Mouse (Mus musculus): Measurements from ENCODE around the gene Hivep2.
A peak's percentile ranks its signal among the peaks of the same experiment; 100 is the strongest.

Gene Hivep2

DNA sequence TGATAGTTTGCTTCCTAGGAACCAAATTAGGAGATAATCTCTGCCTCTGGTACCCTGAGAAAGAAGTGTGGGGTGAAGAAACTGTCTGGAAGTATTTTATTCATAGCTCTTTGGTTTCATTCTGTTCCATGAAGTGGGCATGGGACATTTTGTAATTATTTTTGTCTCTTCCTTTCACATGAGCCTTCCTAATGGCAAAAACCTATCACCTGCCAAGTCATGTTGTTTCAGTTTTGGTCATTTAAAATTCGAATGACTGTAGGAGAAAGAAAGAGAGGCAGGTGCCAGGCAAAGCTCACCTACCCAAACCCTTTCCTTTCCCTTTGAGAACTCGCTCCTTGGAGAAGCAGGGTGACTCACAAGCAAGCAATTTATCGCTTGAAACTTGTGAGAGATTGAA lies 53.3 kb downstream of the Hivep2 start:
- no peak for DNase-seq (ENCODE audit: extremely low spot score, low spot score)

DNA sequence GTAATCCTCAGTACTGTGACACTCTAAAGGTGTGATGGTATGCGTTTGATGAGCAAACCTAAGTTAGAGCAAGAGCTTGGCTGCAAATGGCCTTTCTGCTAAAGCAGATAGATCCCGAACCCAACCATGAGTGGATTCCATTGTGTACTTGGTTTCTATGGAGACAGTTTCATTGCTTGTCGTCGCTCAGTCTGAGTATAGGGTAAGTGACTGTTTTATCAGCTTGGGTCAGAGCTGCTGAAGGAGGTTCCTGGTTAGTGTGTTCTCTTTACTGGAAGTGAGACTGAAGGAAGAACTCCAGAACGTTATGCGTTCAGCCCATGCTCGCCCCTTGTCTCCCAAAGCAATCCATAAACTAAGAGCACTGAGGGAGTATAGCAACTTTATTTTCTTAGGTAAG lies 54.4 kb downstream of the Hivep2 start:
- DNase-seq (ENCODE audit: extremely low spot score, low spot score): no peak

GRCm38 (mm10) chr10:14024971-14025370 lies 59.1 kb downstream of the Hivep2 start:
- DNase-seq (ENCODE audit: extremely low spot score, low spot score): no peak

- DNase-seq (ENCODE audit: extremely low spot score, low spot score): no peak
These were observed 61.9 kb downstream of the Hivep2 start for GRCm38 (mm10) chr10:14027751-14028150.

- DNase-seq (ENCODE audit: extremely low spot score, low spot score): no peak
These were observed 63.1 kb downstream of the Hivep2 start for GRCm38 (mm10) chr10:14028956-14029355.

- no peak for DNase-seq (ENCODE audit: extremely low spot score, low spot score)
These were observed 64.7 kb downstream of the Hivep2 start for GRCm38 (mm10) chr10:14030458-14031035.

GRCm38 (mm10) chr10:14032532-14032931 lies 66.7 kb downstream of the Hivep2 start:
- DNase-seq (ENCODE audit: extremely low spot score, low spot score): no peak

GRCm38 (mm10) chr10:14034046-14034445 lies 68.2 kb downstream of the Hivep2 start:
- no peak for DNase-seq (ENCODE audit: extremely low spot score, low spot score)

DNA sequence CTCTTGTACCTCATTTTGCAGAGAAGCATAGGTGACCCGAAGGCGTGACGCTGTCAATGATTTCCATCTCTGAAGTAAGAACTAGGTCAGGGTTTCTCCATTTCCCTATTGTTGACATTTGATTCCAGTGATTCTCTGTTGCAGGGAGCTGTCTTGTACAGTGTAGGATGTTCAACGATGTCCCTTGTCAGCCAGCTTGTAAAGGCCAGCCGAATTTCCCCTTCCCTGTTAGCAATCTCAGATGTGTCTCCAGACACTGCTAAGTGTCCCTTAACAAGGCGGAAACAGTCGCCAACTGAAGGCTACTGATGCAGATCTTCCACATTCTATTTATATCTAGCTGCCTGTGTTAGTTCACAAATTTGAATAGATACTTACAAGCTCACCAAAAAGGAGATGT lies 68.9 kb downstream of the Hivep2 start:
- DNase-seq (ENCODE audit: extremely low spot score, low spot score): no peak

GRCm38 (mm10) chr10:14035607-14036006 lies 69.7 kb downstream of the Hivep2 start:
- DNase-seq (ENCODE audit: extremely low spot score, low spot score): no peak

- DNase-seq (ENCODE audit: extremely low spot score, low spot score): no peak
These were observed 70.6 kb downstream of the Hivep2 start for GRCm38 (mm10) chr10:14036472-14036871.

DNA sequence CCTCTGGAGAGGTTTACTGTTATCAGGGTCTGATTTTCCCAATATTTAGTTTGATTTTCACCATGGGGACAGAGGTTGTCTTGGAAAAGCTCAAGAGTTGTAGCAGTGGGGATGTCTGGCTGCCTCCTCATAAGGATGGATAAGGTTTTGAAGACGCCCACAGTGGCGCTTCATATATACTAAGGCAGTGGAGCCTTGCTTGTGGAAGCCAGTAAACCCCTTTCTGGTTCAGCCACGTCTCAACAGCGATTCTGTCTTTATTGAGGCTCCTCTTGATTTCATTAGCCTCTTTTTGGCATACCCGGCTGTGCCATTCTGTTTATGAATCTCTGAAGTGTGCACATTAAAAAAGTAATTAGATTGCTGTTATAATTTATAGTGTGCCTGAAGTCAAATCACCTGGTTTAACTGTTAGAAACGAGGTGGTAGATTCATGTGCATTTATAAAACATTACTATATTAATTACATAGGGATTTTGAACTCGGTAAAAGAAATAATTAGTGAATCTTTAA lies 72.2 kb downstream of the Hivep2 start:
- DNase-seq (ENCODE audit: extremely low spot score, low spot score): no peak

DNA sequence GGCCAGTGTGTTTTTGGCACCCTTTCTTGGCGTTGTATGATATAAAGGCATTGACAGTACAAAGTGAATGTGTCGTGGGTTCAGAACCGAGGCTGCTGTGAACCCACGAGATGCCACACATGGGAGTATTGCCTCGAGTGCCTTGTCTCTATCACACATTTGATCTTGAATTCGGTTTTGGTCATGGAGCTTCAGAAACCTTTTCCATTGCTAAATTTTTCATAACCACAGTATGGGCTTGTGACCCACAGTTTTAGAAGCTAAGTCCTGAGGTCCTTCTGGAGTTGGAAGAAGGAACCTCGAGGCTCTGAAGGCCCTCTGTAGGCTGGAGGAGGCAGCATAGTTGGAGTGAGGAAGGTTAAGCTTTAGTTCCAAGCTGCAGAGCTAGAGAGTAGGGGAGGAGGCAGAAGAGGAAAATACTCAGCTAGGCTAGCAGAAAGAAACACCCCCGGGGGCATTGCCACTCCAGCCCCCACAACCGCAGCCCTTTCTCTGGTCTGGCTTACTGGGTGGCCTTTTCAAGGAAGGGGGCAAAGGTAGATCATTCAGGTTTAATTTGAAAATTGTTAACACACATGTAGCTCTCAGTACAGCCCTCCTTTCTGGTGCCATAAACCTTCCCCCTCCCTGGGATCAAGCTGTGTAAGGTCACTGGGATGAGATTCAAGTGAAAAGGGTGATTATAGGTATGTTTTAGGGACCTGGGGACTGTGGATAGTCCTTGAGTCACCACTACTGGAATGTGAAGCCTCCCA lies 75.0 kb downstream of the Hivep2 start:
- DNase-seq (ENCODE audit: extremely low spot score, low spot score): no peak

- no peak for DNase-seq (ENCODE audit: extremely low spot score, low spot score)
These were observed 75.7 kb downstream of the Hivep2 start for GRCm38 (mm10) chr10:14041606-14042005.

DNA sequence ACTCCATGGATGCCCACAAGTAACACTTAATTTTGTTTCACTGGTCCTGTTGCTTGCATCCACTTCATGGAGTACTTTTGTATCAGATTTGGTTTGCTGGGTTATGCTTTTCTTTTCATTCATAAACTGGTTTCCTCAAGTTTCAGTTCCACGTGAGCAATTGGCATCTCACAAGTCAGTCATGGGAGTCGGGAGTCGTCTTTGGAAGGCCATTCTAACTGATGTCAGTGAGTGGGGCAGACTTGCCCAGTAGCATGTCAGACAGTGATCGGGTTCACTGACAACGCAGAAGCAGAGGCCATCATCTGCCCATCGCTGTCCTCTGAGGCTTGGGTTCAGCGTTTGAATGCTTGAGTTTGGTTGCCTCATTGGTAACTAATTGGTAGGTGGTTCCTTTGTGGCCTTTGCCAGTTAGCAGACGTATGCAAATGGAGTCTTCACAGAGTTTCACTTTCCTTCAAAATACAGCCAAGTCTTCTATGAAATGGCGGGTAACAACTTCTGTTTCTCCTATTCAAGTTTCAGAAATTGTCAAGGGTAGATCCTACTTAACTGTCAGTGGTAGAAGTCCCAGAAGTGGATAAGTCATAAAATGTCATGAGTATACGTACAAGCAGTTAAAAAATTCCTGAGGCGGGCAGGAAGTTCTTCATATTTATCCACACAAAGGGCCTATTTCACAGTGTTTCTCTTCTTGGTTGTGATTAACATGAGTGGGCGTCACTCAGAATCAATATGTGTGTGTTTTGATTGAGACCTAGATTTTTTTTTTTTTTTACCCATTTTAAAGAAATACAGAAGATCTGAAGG lies 76.9 kb downstream of the Hivep2 start:
- DNase-seq (ENCODE audit: extremely low spot score, low spot score): no peak

GRCm38 (mm10) chr10:14043349-14043710 lies 77.5 kb downstream of the Hivep2 start:
- no peak for DNase-seq (ENCODE audit: extremely low spot score, low spot score)

DNA sequence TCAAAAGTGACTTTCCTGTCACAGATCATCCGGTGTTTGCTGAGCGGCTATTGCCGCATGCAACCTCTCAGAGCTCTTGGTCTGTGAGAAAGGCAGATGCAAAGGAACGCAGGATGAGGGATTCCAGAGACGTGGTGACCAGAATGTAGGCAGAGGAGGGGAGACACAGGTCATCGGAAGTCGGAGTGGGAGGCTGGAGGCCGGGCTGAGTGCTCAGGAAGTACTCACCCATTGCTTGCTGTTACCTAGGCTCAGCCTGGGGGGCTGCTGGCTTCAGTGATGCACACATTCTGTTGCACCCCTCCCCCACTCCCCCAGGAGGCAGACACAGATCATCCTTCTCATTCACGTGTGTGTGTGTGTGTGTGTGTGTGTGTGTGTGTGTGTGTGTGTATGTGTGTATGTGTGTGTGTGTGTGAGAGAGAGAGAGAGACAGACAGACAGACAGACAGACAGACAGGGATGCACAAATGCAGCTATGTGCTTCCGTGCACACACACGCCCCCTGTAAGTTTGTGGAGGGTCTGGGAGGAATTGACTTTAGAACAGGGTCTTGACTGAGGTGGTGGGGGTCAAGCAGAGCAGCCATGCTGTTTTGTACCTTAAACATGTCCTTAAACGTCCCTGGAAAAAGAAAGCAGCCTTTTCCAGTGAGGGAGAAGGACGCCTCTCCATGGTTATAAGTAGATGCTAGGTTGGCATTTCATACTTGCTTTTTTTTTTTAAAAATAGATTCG lies 78.3 kb downstream of the Hivep2 start:
- no peak for DNase-seq (ENCODE audit: extremely low spot score, low spot score)

DNA sequence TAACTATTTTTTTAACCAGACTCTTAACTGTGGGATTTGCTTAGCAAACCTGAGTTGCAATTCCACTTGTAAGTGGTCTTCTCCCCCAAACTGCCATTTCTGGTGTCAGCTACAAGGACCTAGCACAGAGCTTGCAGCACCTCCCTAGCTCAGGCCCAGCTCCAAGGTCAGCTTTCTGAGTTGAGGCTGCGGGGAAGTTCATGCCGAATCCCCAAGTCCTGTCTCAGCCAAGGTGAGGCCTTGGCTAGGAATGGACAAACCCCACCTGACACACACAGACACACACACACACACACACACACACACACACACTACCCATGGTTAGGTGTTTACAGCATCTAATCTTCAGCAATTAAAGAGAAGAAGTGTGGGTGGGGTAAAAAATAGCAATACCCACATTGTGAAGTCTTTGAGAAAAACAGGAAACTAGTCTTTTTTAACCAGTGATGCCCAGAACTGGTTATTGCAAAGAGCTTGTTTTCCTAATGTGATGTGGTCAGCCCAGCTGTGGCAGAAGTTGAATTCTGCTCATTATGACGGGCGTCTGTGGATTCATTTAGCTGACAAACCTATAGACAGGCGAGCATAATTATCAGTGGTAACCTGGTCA lies 79.0 kb downstream of the Hivep2 start:
- no peak for DNase-seq (ENCODE audit: extremely low spot score, low spot score)

GRCm38 (mm10) chr10:14045745-14046144 lies 79.9 kb downstream of the Hivep2 start:
- no peak for DNase-seq (ENCODE audit: extremely low spot score, low spot score)

DNA sequence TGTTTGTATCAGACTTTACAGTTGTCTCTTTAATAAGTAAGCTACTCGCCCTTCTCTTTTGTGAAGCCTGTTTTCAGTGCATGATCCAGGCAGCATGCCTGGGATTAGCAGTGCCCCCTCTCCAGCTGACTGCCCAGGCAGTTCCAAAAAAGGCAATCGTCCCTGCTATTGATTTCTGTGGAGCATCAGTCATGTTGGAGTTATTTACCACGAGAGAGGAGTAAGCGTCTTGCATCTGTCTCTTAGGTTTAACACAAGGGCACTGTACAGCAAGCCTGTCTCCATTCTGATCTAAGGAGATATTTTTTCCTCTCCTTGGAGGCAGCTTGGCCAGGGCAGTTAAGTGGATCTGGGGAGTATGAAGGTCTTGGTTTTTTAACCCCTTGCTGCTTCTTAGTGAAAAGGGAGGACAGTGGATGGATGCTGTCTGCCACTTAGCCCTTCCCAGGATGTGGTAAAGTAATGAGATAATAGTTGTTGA lies 80.3 kb downstream of the Hivep2 start:
- peak; percentile 27 for DNase-seq (ENCODE audit: extremely low spot score, low spot score)

- no peak for DNase-seq (ENCODE audit: extremely low spot score, low spot score)
These were observed 81.1 kb downstream of the Hivep2 start for GRCm38 (mm10) chr10:14046935-14047334.

All from neural tube, embryonic 10.5 days (tissue).